Mouse (Mus musculus): Measurements from ENCODE around the gene Cd2. TPM values are rescaled to one million over a fixed set of nuclear protein-coding genes. Genes with fewer than 3 reads are reported as not detected.

The Cd2 gene
- total RNA-seq, 2 experiments from 2014 or later = 0.65 to 3.2 TPM

GRCm38 (mm10) chr3:101276501-101277320, 11.0 kb downstream of the Cd2 start:
- DNase-seq = no peak
- intact Hi-C loops (cut with DNase I) = no loop called here

GRCm38 (mm10) chr3:101275636-101276300, 12.0 kb downstream of the Cd2 start:
- intact Hi-C loops (cut with DNase I) = no loop called here
- no peak for DNase-seq

- no peak for DNase-seq
- intact Hi-C loops (cut with DNase I) = no loop called here
These were observed 12.9 kb downstream of the Cd2 start for GRCm38 (mm10) chr3:101274794-101275193.

GRCm38 (mm10) chr3:101274041-101274770, 13.5 kb downstream of the Cd2 start:
- DNase-seq = peak; percentile 52 to 55
- intact Hi-C loops (cut with DNase I) = no loop called here

- no peak for DNase-seq
- intact Hi-C loops (cut with DNase I) = no loop called here
These were observed 15.6 kb downstream of the Cd2 start for GRCm38 (mm10) chr3:101272166-101272565.

GRCm38 (mm10) chr3:101270833-101271232, 16.9 kb downstream of the Cd2 start:
- no peak for DNase-seq
- intact Hi-C loops (cut with DNase I) = no loop called here

- intact Hi-C loops (cut with DNase I) = no loop called here
- no peak for DNase-seq
These were observed 19.4 kb downstream of the Cd2 start for GRCm38 (mm10) chr3:101268361-101268760.

- DNase-seq = no peak
- intact Hi-C loops (cut with DNase I) = no loop called here
These were observed 22.1 kb downstream of the Cd2 start for GRCm38 (mm10) chr3:101265561-101266091.

GRCm38 (mm10) chr3:101258976-101259375, 28.8 kb downstream of the Cd2 start:
- no peak for DNase-seq
- intact Hi-C loops (cut with DNase I) = no loop called here

- DNase-seq = peak in 1 of 2 experiments; percentile 35
- intact Hi-C loops (cut with DNase I) = no loop called here
These were observed 31.6 kb downstream of the Cd2 start for GRCm38 (mm10) chr3:101256090-101256489.

GRCm38 (mm10) chr3:101252141-101252540, 35.6 kb downstream of the Cd2 start:
- intact Hi-C loops (cut with DNase I) = no loop called here
- no peak for DNase-seq

- no peak for DNase-seq
- intact Hi-C loops (cut with DNase I) = no loop called here
These were observed 37.9 kb downstream of the Cd2 start for GRCm38 (mm10) chr3:101249846-101250245.

GRCm38 (mm10) chr3:101245212-101245611, 42.5 kb downstream of the Cd2 start:
- no peak for DNase-seq

GRCm38 (mm10) chr3:101243002-101243401, 44.7 kb downstream of the Cd2 start:
- intact Hi-C loops (cut with DNase I) = no loop called here
- DNase-seq = no peak

More at GRCm38 (mm10) chr3:101245212-101245611, 42.5 kb downstream of the Cd2 start:
- intact Hi-C loops (cut with DNase I) = no loop called here

- intact Hi-C loops (cut with DNase I) = no loop called here
- no peak for DNase-seq
These were observed 45.9 kb downstream of the Cd2 start for GRCm38 (mm10) chr3:101241866-101242265.

- intact Hi-C loops (cut with DNase I) = no loop called here
These were observed 46.9 kb downstream of the Cd2 start for GRCm38 (mm10) chr3:101240859-101241258.

GRCm38 (mm10) chr3:101239236-101239635, 48.5 kb downstream of the Cd2 start:
- intact Hi-C loops (cut with DNase I) = no loop called here

More at GRCm38 (mm10) chr3:101240859-101241258, 46.9 kb downstream of the Cd2 start:
- no peak for DNase-seq

GRCm38 (mm10) chr3:101238695-101239094, 49.0 kb downstream of the Cd2 start:
- DNase-seq = peak in 1 of 2 experiments; percentile 5
- intact Hi-C loops (cut with DNase I) = no loop called here

More at GRCm38 (mm10) chr3:101239236-101239635, 48.5 kb downstream of the Cd2 start:
- DNase-seq = no peak

- DNase-seq = no peak
- intact Hi-C loops (cut with DNase I) = no loop called here
These were observed 50.5 kb downstream of the Cd2 start for GRCm38 (mm10) chr3:101236995-101237808.

- DNase-seq = no peak
- intact Hi-C loops (cut with DNase I) = no loop called here
These were observed 51.5 kb downstream of the Cd2 start for GRCm38 (mm10) chr3:101236261-101236660.

Data from heart, postnatal 14 days (tissue).